Mouse (Mus musculus) MEL (cell line): ENCODE results near the gene Stk40. TPM values are rescaled to one million over a fixed set of nuclear protein-coding genes. Genes with fewer than 3 reads are reported as not detected.

ENCODE experiments used
- DNase-seq: peaks from one replicate; pipeline ENCODE4 v3.0.0; 2011; ENCODE audit warnings: low read depth, low spot score
- H3K27ac ChIP-seq: 2 replicates; pipeline ENCODE4 v1.5.1; 2012; ENCODE audit warnings: low read depth, mild to moderate bottlenecking, control low read depth, low read length, moderate library complexity; ENCODE audit not compliant: control insufficient read depth
- H3K27me3 ChIP-seq, 2 experiments: fragments of 150-350 bp in 1 of 2; sonication (generic) in 1 of 2; 2 replicates each; pipeline ENCODE4 v1.6.1; 2012; ENCODE audit warnings: low read length in 2 of 2, mild to moderate bottlenecking in 2 of 2, improper control_type of control experiment in 1 of 2, moderate library complexity in 1 of 2; ENCODE audit not compliant: insufficient read depth in 2 of 2, control insufficient read depth in 1 of 2
- H3K36me3 ChIP-seq, 2 experiments: 2 replicates each; pipeline ENCODE4 v1.6.1; 2012 to 2014; ENCODE audit warnings: low read length in 2 of 2, improper control_type of control experiment in 1 of 2, inconsistent platforms in 1 of 2, mild to moderate bottlenecking in 1 of 2; ENCODE audit not compliant: insufficient read depth in 2 of 2, control insufficient read depth in 1 of 2
- H3K4me1 ChIP-seq, 2 experiments: fragments of 150-350 bp in 1 of 2; sonication (generic) in 1 of 2; 2 replicates each; pipeline ENCODE4 v1.6.1; 2012; ENCODE audit warnings: low read length in 2 of 2, improper control_type of control experiment in 1 of 2, mild to moderate bottlenecking in 1 of 2; ENCODE audit not compliant: insufficient read depth in 2 of 2, control insufficient read depth in 1 of 2
- H3K4me3 ChIP-seq, 2 experiments: fragments of 150-350 bp in 1 of 2; sonication (generic) in 1 of 2; 2 replicates each; pipeline ENCODE4 v1.5.1; 2012; ENCODE audit warnings: low read depth in 2 of 2, low read length in 2 of 2, mild to moderate bottlenecking in 2 of 2, moderate library complexity in 2 of 2, control low read depth in 1 of 2, improper control_type of control experiment in 1 of 2; ENCODE audit not compliant: control insufficient read depth in 1 of 2, insufficient read depth in 1 of 2
- H3K79me2 ChIP-seq: 2 replicates; pipeline ENCODE4 v1.6.1; 2012; ENCODE audit warnings: mild to moderate bottlenecking, low read length, moderate library complexity; ENCODE audit not compliant: control insufficient read depth, poor library complexity, insufficient read depth
- H3K9ac ChIP-seq: 2 replicates; pipeline ENCODE4 v1.6.1; 2012; ENCODE audit warnings: low read depth, mild to moderate bottlenecking, control low read depth, low read length, moderate library complexity; ENCODE audit not compliant: control insufficient read depth, poor library complexity, severe bottlenecking
- H3K9me3 ChIP-seq: fragments of 150-350 bp; sonication (generic); replicated peaks from 2 replicates; pipeline ENCODE4 v1.6.1; 2012; ENCODE audit warnings: mild to moderate bottlenecking, low read length, improper control_type of control experiment, moderate library complexity; ENCODE audit not compliant: insufficient read depth
- BHLHE40 ChIP-seq: IDR thresholded peaks from 2 replicates; pipeline ENCODE4 v1.6.1; 2012; ENCODE audit warnings: low read depth, mild to moderate bottlenecking, inconsistent platforms, low read length, improper control_type of control experiment, borderline replicate concordance
- CHD1 ChIP-seq: IDR thresholded peaks from 2 replicates; pipeline ENCODE4 v1.6.1; 2012; ENCODE audit warnings: low read depth, mild to moderate bottlenecking, inconsistent platforms, low read length, improper control_type of control experiment
- CTCF ChIP-seq, 3 experiments: IDR thresholded peaks in 2 of 3; conservative IDR thresholded peaks in 1 of 3; 2 replicates each; pipeline ENCODE4 v1.5.1; 2011 to 2012; ENCODE audit warnings: low read length in 3 of 3, low read depth in 2 of 3, mild to moderate bottlenecking in 2 of 3, improper control_type of control experiment in 1 of 3, inconsistent platforms in 1 of 3, mixed read lengths in 1 of 3, moderate library complexity in 1 of 3; ENCODE audit not compliant: control insufficient read depth in 1 of 3, insufficient read depth in 1 of 3, poor library complexity in 1 of 3, severe bottlenecking in 1 of 3
- ELF1 ChIP-seq: IDR thresholded peaks from 2 replicates; pipeline ENCODE4 v1.6.1; 2014; ENCODE audit warnings: low read depth, mild to moderate bottlenecking, inconsistent platforms, low read length, improper control_type of control experiment, moderate library complexity
- EP300 ChIP-seq, 2 experiments: IDR thresholded peaks; 2 replicates each; pipeline ENCODE4 v1.6.1; 2011; ENCODE audit warnings: improper control_type of control experiment in 2 of 2, low read length in 2 of 2, low read depth in 1 of 2, mild to moderate bottlenecking in 1 of 2
- ETS1 ChIP-seq: IDR thresholded peaks from 2 replicates; pipeline ENCODE4 v1.6.1; 2012; ENCODE audit warnings: low read depth, mild to moderate bottlenecking, inconsistent platforms, low read length, improper control_type of control experiment, moderate library complexity
- GABPA ChIP-seq: IDR thresholded peaks from 2 replicates; pipeline ENCODE4 v1.6.1; 2012; ENCODE audit warnings: low read depth, mild to moderate bottlenecking, inconsistent platforms, low read length, improper control_type of control experiment, moderate library complexity
- GATA1 ChIP-seq: IDR thresholded peaks from 2 replicates; pipeline ENCODE4 v1.6.1; 2011; ENCODE audit warnings: low read depth, low read length, improper control_type of control experiment
- HCFC1 ChIP-seq: IDR thresholded peaks from 2 replicates; pipeline ENCODE4 v1.6.1; 2012; ENCODE audit warnings: low read depth, mild to moderate bottlenecking, inconsistent platforms, low read length, improper control_type of control experiment, moderate library complexity
- JUND ChIP-seq: IDR thresholded peaks from 2 replicates; pipeline ENCODE4 v1.6.1; 2011; ENCODE audit warnings: low read depth, mild to moderate bottlenecking, improper control_type of control experiment, low read length
- KAT2A ChIP-seq: conservative IDR thresholded peaks from 2 replicates; pipeline ENCODE4 v1.6.1; 2012; ENCODE audit warnings: low read depth, low read length, improper control_type of control experiment, inconsistent platforms
- MAFK ChIP-seq: IDR thresholded peaks from 2 replicates; pipeline ENCODE4 v1.6.1; 2011; ENCODE audit warnings: low read depth, mild to moderate bottlenecking, low read length, improper control_type of control experiment, borderline replicate concordance
- MAX ChIP-seq: IDR thresholded peaks from 2 replicates; pipeline ENCODE4 v1.6.1; 2011; ENCODE audit warnings: low read length, improper control_type of control experiment
- MAZ ChIP-seq: IDR thresholded peaks from 2 replicates; pipeline ENCODE4 v1.6.1; 2012; ENCODE audit warnings: low read depth, mild to moderate bottlenecking, inconsistent platforms, low read length, improper control_type of control experiment
- MEF2A ChIP-seq: IDR thresholded peaks from 2 replicates; pipeline ENCODE4 v1.6.1; 2014; ENCODE audit warnings: low read depth, mild to moderate bottlenecking, inconsistent platforms, low read length, improper control_type of control experiment; ENCODE audit not compliant: poor library complexity, insufficient replicate concordance, severe bottlenecking; ENCODE audit errors: extremely low read depth
- MXI1 ChIP-seq: IDR thresholded peaks from 2 replicates; pipeline ENCODE4 v1.6.1; 2011; ENCODE audit warnings: mild to moderate bottlenecking, low read depth, low read length, improper control_type of control experiment
- MYB ChIP-seq: IDR thresholded peaks from 2 replicates; pipeline ENCODE4 v1.6.1; 2011; ENCODE audit warnings: mild to moderate bottlenecking, low read depth, low read length, improper control_type of control experiment
- MYC ChIP-seq: IDR thresholded peaks from 2 replicates; pipeline ENCODE4 v1.6.1; 2011; ENCODE audit warnings: low read depth, mild to moderate bottlenecking, low read length, improper control_type of control experiment, moderate library complexity
- NELFE ChIP-seq: IDR thresholded peaks from 2 replicates; pipeline ENCODE4 v1.6.1; 2011; ENCODE audit warnings: low read depth, low read length, improper control_type of control experiment
- NRF1 ChIP-seq: IDR thresholded peaks from 2 replicates; pipeline ENCODE4 v1.6.1; 2014; ENCODE audit warnings: low read depth, mild to moderate bottlenecking, inconsistent platforms, low read length, improper control_type of control experiment, moderate library complexity; ENCODE audit not compliant: poor library complexity, insufficient read depth, severe bottlenecking
- POLR2A ChIP-seq, 2 experiments: IDR thresholded peaks; 2 replicates each; pipeline ENCODE4 v1.6.1; 2011 to 2012; ENCODE audit warnings: low read length in 2 of 2, mild to moderate bottlenecking in 2 of 2, control low read depth in 1 of 2, improper control_type of control experiment in 1 of 2, low read depth in 1 of 2, moderate library complexity in 1 of 2; ENCODE audit not compliant: control insufficient read depth in 1 of 2, insufficient read depth in 1 of 2, poor library complexity in 1 of 2
- POLR2AphosphoS5 ChIP-seq: IDR thresholded peaks from 2 replicates; pipeline ENCODE4 v1.6.1; 2012; ENCODE audit warnings: low read depth, borderline replicate concordance, mild to moderate bottlenecking, inconsistent platforms, low read length, moderate library complexity, mixed read lengths
- RAD21 ChIP-seq: IDR thresholded peaks from 2 replicates; pipeline ENCODE4 v1.6.1; 2011; ENCODE audit warnings: mild to moderate bottlenecking, low read depth, low read length, improper control_type of control experiment
- RCOR1 ChIP-seq: IDR thresholded peaks from 2 replicates; pipeline ENCODE4 v1.6.1; 2012; ENCODE audit warnings: low read depth, mild to moderate bottlenecking, inconsistent platforms, low read length, improper control_type of control experiment
- SIN3A ChIP-seq: IDR thresholded peaks from 2 replicates; pipeline ENCODE4 v1.6.1; 2012; ENCODE audit warnings: low read length, improper control_type of control experiment, inconsistent platforms
- SMC3 ChIP-seq: IDR thresholded peaks from 2 replicates; pipeline ENCODE4 v1.6.1; 2011; ENCODE audit warnings: low read depth, low read length, improper control_type of control experiment
- TAL1 ChIP-seq: IDR thresholded peaks from 2 replicates; pipeline ENCODE4 v1.6.1; 2012; ENCODE audit warnings: mild to moderate bottlenecking, inconsistent platforms, low read length, moderate library complexity, mixed read lengths
- TBP ChIP-seq: IDR thresholded peaks from 2 replicates; pipeline ENCODE4 v1.8.0; 2011; ENCODE audit warnings: low read depth, low read length, improper control_type of control experiment
- TCF12 ChIP-seq: IDR thresholded peaks from 2 replicates; pipeline ENCODE4 v1.6.1; 2014; ENCODE audit warnings: low read depth, mild to moderate bottlenecking, inconsistent platforms, low read length, improper control_type of control experiment, moderate library complexity
- USF2 ChIP-seq, 2 experiments: IDR thresholded peaks; 2 replicates each; pipeline ENCODE4 v1.6.1; 2011 to 2012; ENCODE audit warnings: improper control_type of control experiment in 2 of 2, low read length in 2 of 2, borderline replicate concordance in 1 of 2, inconsistent platforms in 1 of 2, low read depth in 1 of 2, mild to moderate bottlenecking in 1 of 2; ENCODE audit not compliant: insufficient read depth in 1 of 2
- ZC3H11A ChIP-seq: IDR thresholded peaks from 2 replicates; pipeline ENCODE4 v1.6.1; 2012; ENCODE audit warnings: low read depth, mild to moderate bottlenecking, inconsistent platforms, low read length, improper control_type of control experiment
- ZMIZ1 ChIP-seq: IDR thresholded peaks from 2 replicates; pipeline ENCODE4 v1.6.1; 2012; ENCODE audit warnings: low read depth, mild to moderate bottlenecking, inconsistent platforms, low read length, improper control_type of control experiment, moderate library complexity
- ZNF384 ChIP-seq: IDR thresholded peaks from 2 replicates; pipeline ENCODE4 v1.6.1; 2012; ENCODE audit warnings: low read depth, mild to moderate bottlenecking, inconsistent platforms, low read length, improper control_type of control experiment
- polyA plus RNA-seq, 2 experiments: library from polyadenylated mRNA; stranded (reverse) in 1 of 2; unstranded in 1 of 2; fragments of >175 nt in 1 of 2; fragments of >200 nt in 1 of 2; gene quantifications; 2 replicates each; pipeline versions ENCODE4 v1.2.1 to v1.2.4; 2012; ENCODE audit warnings: low replicate concordance in 2 of 2, low read depth in 1 of 2; ENCODE audit not compliant: insufficient read length in 2 of 2, insufficient read depth in 1 of 2, missing spikeins in 1 of 2
- total RNA-seq: library from RNA; depleted of rRNA; stranded (reverse); fragments of 300-350 nt; gene quantifications from 2 replicates; pipeline ENCODE4 v1.2.3, GENCODE M21; 2012

Stk40 gene
- total and polyA plus RNA-seq, 3 experiments = 16.8 to 270 (median 79.4) TPM

GRCm38 (mm10) chr4:126062856-126063255 is 40.9 kb upstream of the Stk40 start:
- Histone ChIP-seq H3K4me1 (peaks cover 3 to 7% of the 10 kb centered on the region in 2 experiments; a peak in 3 of 4 replicates), H3K9me3 (no peaks in the 10 kb centered on the region), H3K27me3 (no peaks in the 10 kb centered on the region), H3K79me2 (no peaks in the 10 kb centered on the region; the same call in 1 of the 2 replicates), H3K4me3 (no peak overlapping the region), H3K27ac (no peak overlapping the region), H3K9ac (no peak overlapping the region), H3K36me3 (peaks cover 0 to 6% of the 10 kb centered on the region in 2 experiments; a peak in 2 of 4 replicates)
- peak; percentile 72 for DNase-seq
- TF ChIP-seq CHD1 = no peak
- no peak for TF ChIP-seq EP300 (IDR thresholded peaks at IDR 0.05; ENCODE audit: low read depth in 1 of 2, low read length in 2 of 2)
- TF ChIP-seq MEF2A = no peak
- TF ChIP-seq JUND = no peak
- TF ChIP-seq SIN3A = 0 out of 2 replicates have a peak, but pooled peaks have one; percentile 43
- no peak for TF ChIP-seq KAT2A
- peak; percentile 62 for TF ChIP-seq ZC3H11A
- TF ChIP-seq SMC3 = peak; percentile 74
- no peak for TF ChIP-seq ZMIZ1
- no peak for TF ChIP-seq TBP
- no peak for TF ChIP-seq MAFK
- TF ChIP-seq GATA1 = no peak
- 0 out of 2 replicates have a peak, but pooled peaks have one; percentile 35 for TF ChIP-seq MAZ
- peak; percentile 36; the same call in 1 of the 2 replicates for TF ChIP-seq MXI1
- no peak for TF ChIP-seq TAL1
- TF ChIP-seq USF2 (IDR thresholded peaks at IDR 0.05; ENCODE audit: borderline replicate concordance in 1 of 2, insufficient read depth in 1 of 2, low read depth in 1 of 2, low read length in 2 of 2) = no peak
- no peak for TF ChIP-seq TCF12
- TF ChIP-seq CTCF (IDR thresholded peaks at IDR 0.05 in 2 of 3, conservative IDR thresholded peaks at IDR 0.05 in 1 of 3; ENCODE audit: control insufficient read depth in 1 of 3, insufficient read depth in 1 of 3, low read depth in 2 of 3, low read length in 3 of 3, poor library complexity in 1 of 3, severe bottlenecking in 1 of 3) = peak; percentile 83 to 94 (median 87)
- TF ChIP-seq NRF1 = no peak
- no peak for TF ChIP-seq GABPA
- TF ChIP-seq MYB = no peak
- no peak for TF ChIP-seq RCOR1
- TF ChIP-seq POLR2A (IDR thresholded peaks at IDR 0.05; ENCODE audit: control insufficient read depth in 1 of 2, insufficient read depth in 1 of 2, low read depth in 1 of 2, low read length in 2 of 2, poor library complexity in 1 of 2) = no peak
- peak; percentile 72 for TF ChIP-seq ZNF384
- no peak for TF ChIP-seq MAX
- no peak for TF ChIP-seq ELF1
- TF ChIP-seq NELFE = no peak
- no peak for TF ChIP-seq POLR2AphosphoS5
- TF ChIP-seq ETS1 = no peak
- TF ChIP-seq HCFC1 = 0 out of 2 replicates have a peak, but pooled peaks have one; percentile 15
- no peak for TF ChIP-seq BHLHE40
- no peak for TF ChIP-seq MYC
- TF ChIP-seq RAD21 = peak; percentile 78
